Mouse (Mus musculus) activated CD4-positive, CD25-positive, alpha-beta regulatory T cell, adult 4 months (primary cell): ENCODE data around the gene Acad10. TPM values are rescaled to one million over a fixed set of nuclear protein-coding genes. Genes with fewer than 3 reads are reported as not detected.
"Not testable (repeated sequence)": the region's sequence is repeated elsewhere in the genome, so short reads cannot be mapped to it uniquely, and the experiment has no call there.

Experiments
- ATAC-seq: one replicate; pipeline ENCODE4 v1.8.0; 2017
- polyA plus RNA-seq, 2 experiments: library from polyadenylated mRNA; unstranded; fragments of 100-300 nt; shearing (Covaris generic); gene quantifications; one replicate each; pipeline ENCODE4 v1.2.1; 2017

Acad10 gene
- polyA plus RNA-seq, 2 experiments from 2014 or later: 2.3 to 6.0 TPM

- ATAC-seq: not testable (repeated sequence)
Observed at GRCm38 (mm10) chr5:121656866-121657265, 3.4 kb downstream of the Acad10 start.

- no peak for ATAC-seq
Observed at GRCm38 (mm10) chr5:121654526-121654925, 5.8 kb downstream of the Acad10 start.

- no peak for ATAC-seq
Observed at GRCm38 (mm10) chr5:121649134-121649533, 11.2 kb downstream of the Acad10 start.

- no peak for ATAC-seq
Observed at GRCm38 (mm10) chr5:121639601-121640000, 20.7 kb downstream of the Acad10 start.

- no peak for ATAC-seq
Observed at GRCm38 (mm10) chr5:121637296-121637695, 23.0 kb downstream of the Acad10 start.

GRCm38 (mm10) chr5:121634668-121635067 lies 25.6 kb downstream of the Acad10 start:
- ATAC-seq: no peak

- ATAC-seq: no peak
Observed at GRCm38 (mm10) chr5:121632804-121633203, 27.5 kb downstream of the Acad10 start.

GRCm38 (mm10) chr5:121631106-121631647 lies 29.1 kb downstream of the Acad10 start:
- not testable (repeated sequence) for ATAC-seq

GRCm38 (mm10) chr5:121627871-121628270 lies 32.4 kb downstream of the Acad10 start:
- no peak for ATAC-seq

GRCm38 (mm10) chr5:121623241-121623640 lies 37.1 kb downstream of the Acad10 start:
- no peak for ATAC-seq

GRCm38 (mm10) chr5:121621102-121621501 lies 39.2 kb downstream of the Acad10 start:
- no peak for ATAC-seq

GRCm38 (mm10) chr5:121618592-121619513 lies 41.5 kb downstream of the Acad10 start, which contains the start of gene Acad12:
Gene Acad12 (minus strand): TSS chr5:121618938.
- peak; percentile 60 for ATAC-seq

GRCm38 (mm10) chr5:121614921-121615320 lies 45.4 kb downstream of the Acad10 start:
- not testable (repeated sequence) for ATAC-seq

- ATAC-seq: no peak
Observed at GRCm38 (mm10) chr5:121612036-121612435, 48.3 kb downstream of the Acad10 start.

GRCm38 (mm10) chr5:121609556-121610135 lies 50.7 kb downstream of the Acad10 start:
- not testable (repeated sequence) for ATAC-seq

- no peak for ATAC-seq
Observed at GRCm38 (mm10) chr5:121606151-121606550, 54.2 kb downstream of the Acad10 start.

GRCm38 (mm10) chr5:121603815-121604214 lies 56.5 kb downstream of the Acad10 start:
- not testable (repeated sequence) for ATAC-seq

- ATAC-seq: peak; percentile 68
Observed at GRCm38 (mm10) chr5:121601547-121602299, 58.6 kb downstream of the Acad10 start.

GRCm38 (mm10) chr5:121598871-121599610 lies 61.3 kb downstream of the Acad10 start:
- no peak for ATAC-seq

- no peak for ATAC-seq
Observed at GRCm38 (mm10) chr5:121597991-121598537, 62.2 kb downstream of the Acad10 start.

- ATAC-seq: no peak
Observed at GRCm38 (mm10) chr5:121597332-121597731, 63.0 kb downstream of the Acad10 start.

GRCm38 (mm10) chr5:121596226-121596625 lies 64.1 kb downstream of the Acad10 start:
- ATAC-seq: no peak
